Mouse (Mus musculus): Measurements from ENCODE around the gene Abca12. TPM values are rescaled to one million over a fixed set of nuclear protein-coding genes. Genes with fewer than 3 reads are reported as not detected.

Abca12 gene
- polyA plus RNA-seq, 1 experiment from 2014 or later, result not detected

DNA sequence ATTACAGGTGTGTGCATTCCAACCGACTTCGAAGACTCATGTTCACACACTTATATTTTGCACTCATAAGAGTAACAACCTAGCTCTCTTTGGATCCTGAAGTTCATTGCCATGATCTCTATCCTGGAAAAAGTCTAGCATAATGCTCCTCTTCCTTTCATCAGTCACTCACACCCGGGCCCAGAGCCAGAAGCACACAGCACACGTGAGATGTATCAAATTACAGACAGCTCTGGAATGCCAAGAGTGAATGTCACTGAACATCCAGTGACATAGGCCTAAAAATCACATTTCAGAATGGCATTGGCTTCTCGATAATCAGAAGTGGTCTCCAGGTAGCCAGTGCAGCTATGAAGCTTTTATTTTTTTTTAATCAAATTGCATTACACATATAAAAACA is 137.8 kb downstream of the Abca12 start:
- ChIA-PET CTCF (interaction anchor here (1.4 kb wide), 1 partner anchor 13 kb away, joined by 3 read pairs; no protein-coding TSS in a partner anchor), POLR2A (no interaction called here)
- in situ Hi-C loops (cut with MboI; ENCODE audit: low pct_unique_long_range_greater_than_20kb), result no loop called here
- peaks cover 20% of the 10 kb centered on the region for H3K27me3 ChIP-seq
- ATAC-seq (no peak), DNase-seq (ENCODE audit: low read depth, low spot score) (no peak)
- no peak for TF ChIP-seq CTCF (IDR thresholded peaks at IDR 0.05)

DNA sequence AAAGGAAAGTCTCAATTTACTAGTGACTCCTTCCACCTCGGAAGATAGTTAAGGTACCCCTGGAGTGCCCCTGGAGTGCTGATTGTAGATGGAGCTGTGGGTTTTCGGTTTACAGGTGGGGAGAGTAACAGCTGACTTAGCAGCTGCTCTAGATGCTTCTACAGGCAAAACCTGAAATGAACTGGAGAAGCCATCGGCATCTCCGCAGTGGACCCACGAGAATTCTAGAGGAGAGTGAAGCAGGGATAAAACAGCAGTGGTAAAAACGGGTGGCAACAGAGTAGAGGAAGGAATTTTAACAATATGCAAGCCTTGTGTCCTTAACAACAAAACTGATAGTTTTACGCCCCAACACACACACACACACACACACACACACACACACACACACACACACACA is 142.2 kb downstream of the Abca12 start:
- peaks cover 14% of the 10 kb centered on the region for H3K27me3 ChIP-seq
- in situ Hi-C loops (cut with MboI; ENCODE audit: low pct_unique_long_range_greater_than_20kb), result no loop called here
- POLR2A ChIA-PET, result no interaction called here
- no peak for TF ChIP-seq CTCF (IDR thresholded peaks at IDR 0.05)
- DNase-seq (ENCODE audit: low read depth, low spot score) (no peak), ATAC-seq (no peak)
- CTCF ChIA-PET, result no interaction called here

DNA sequence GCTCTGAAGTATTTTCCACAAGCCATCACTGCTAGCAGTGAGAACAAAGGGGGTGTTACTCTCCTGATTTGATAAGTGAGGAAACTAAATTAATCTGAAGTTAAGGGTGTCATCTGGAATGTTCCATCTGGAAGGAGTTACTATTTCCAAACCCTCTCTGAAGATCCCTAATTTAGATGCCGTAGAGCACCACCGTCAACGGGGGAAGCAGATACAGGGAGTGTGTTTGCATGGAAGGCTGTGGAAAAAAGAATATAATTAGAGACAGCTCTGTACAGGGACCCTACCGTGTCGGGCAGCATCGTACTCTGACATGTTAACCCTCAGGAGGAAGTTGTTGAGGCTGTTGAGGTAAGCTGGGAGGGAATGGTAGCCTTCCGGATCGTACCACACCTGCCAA is 142.6 kb downstream of the Abca12 start:
- ChIA-PET CTCF (no interaction called here), POLR2A (no interaction called here)
- H3K27me3 ChIP-seq, result peaks cover 14% of the 10 kb centered on the region
- ATAC-seq (no peak), DNase-seq (ENCODE audit: low read depth, low spot score) (no peak)
- TF ChIP-seq CTCF (IDR thresholded peaks at IDR 0.05), result no peak
- in situ Hi-C loops (cut with MboI; ENCODE audit: low pct_unique_long_range_greater_than_20kb), result no loop called here

DNA sequence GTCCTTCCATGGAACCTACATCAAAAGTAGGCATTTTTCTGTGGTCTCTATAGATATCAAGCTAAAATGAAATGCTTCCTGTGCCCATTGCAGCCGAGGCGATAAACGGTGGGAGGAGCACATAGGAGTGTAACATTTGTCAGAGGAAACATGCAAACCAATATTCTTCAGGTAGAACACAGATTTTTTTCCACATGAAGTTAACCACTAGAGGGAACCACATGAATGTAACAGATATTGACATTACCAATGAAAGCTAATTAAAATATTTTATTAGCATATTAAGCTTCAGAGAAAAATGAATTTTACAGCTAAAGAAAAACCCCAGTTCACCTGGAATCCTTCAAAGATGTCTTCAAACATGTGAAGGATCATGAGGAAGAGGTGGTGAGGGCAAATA is 144.6 kb downstream of the Abca12 start:
- CTCF ChIA-PET, result interaction anchor here (2.3 kb wide), 1 partner anchor 24 kb away, joined by 6 read pairs; no protein-coding TSS in a partner anchor
- in situ Hi-C loops (cut with MboI; ENCODE audit: low pct_unique_long_range_greater_than_20kb), result no loop called here

DNA sequence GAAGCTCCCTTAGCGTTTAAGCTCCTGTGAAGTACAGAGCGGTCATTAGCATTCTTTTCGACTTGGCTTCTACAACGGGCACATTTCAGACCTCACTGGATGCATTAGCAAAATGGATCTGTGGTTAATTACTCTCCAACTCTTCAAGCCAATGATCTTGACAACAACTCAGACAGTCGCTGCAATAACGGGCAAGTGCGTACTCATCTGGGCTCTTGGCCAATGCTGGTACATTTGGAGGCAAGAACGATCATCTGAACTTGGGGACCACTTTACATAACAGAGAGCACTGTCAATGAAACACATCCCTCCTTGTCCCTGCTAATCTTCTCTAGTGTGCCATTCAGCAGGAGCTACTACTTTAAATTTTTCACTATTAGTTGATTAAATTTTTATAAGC is 148.1 kb downstream of the Abca12 start:
- ATAC-seq, result no peak
- no peak for DNase-seq (ENCODE audit: low read depth, low spot score)
- H3K27me3 ChIP-seq, result peaks cover 3% of the 10 kb centered on the region
- ChIA-PET POLR2A (no interaction called here), CTCF (no interaction called here)
- in situ Hi-C loops (cut with MboI; ENCODE audit: low pct_unique_long_range_greater_than_20kb), result no loop called here
- no peak for TF ChIP-seq CTCF (IDR thresholded peaks at IDR 0.05)

More for the DNA sequence above, 144.6 kb downstream of the Abca12 start:
- POLR2A ChIA-PET, result no interaction called here
- peaks cover 6% of the 10 kb centered on the region for H3K27me3 ChIP-seq
- DNase-seq (ENCODE audit: low read depth, low spot score) (no peak), ATAC-seq (no peak)
- peak; percentile 16 for TF ChIP-seq CTCF (IDR thresholded peaks at IDR 0.05)

DNA sequence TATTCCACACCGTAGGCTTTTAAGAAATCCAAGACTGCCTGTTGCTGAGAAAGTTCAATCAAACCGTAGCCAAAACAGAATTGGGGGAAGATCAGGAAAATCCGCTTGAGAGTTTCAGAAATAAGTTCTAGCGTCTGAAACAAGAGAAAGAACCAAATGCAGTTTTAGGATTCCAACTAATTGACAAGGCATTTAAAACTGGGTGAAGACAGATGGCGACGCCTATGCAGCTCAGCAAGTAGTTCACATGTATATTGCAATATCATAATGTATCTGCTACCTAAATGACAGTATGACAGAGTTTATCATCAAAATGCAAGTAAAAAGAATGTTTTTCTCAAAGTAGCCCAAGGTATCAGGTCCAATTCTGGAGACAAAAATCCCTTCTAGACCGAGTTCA is 151.2 kb downstream of the Abca12 start:
- peaks cover 3% of the 10 kb centered on the region for H3K27me3 ChIP-seq
- CTCF ChIA-PET, result no interaction called here
- no peak for ATAC-seq
- no peak for DNase-seq (ENCODE audit: low read depth, low spot score)
- TF ChIP-seq CTCF (IDR thresholded peaks at IDR 0.05), result no peak
- POLR2A ChIA-PET, result no interaction called here
- in situ Hi-C loops (cut with MboI; ENCODE audit: low pct_unique_long_range_greater_than_20kb), result no loop called here

DNA sequence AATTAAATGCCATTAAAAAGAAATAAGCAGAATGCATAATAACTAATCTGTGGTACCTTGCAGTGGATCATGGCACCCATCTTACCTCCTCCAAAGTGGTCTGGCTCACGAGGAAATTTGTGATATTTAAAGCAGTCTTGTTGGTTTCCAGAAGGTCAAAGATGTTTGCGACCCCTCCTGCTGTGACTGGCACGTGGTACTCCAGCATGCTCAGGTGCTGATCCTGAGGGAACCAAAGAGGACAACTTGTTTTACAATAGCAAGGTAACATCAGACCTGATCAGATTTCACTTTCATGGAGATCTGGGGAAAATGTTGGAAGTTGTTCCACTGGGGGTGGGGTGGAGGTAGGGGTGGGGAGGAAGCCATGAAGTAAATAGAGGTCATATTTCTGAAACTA is 170.1 kb downstream of the Abca12 start:
- no peak for TF ChIP-seq CTCF (IDR thresholded peaks at IDR 0.05)
- ATAC-seq (no peak), DNase-seq (ENCODE audit: low read depth, low spot score) (no peak)
- POLR2A ChIA-PET, result no interaction called here
- H3K27me3 ChIP-seq, result peaks cover 12% of the 10 kb centered on the region
- in situ Hi-C loops (cut with MboI; ENCODE audit: low pct_unique_long_range_greater_than_20kb), result no loop called here
- CTCF ChIA-PET, result interaction anchor here (1.7 kb wide), 1 partner anchor 13 kb away, joined by 3 read pairs; no protein-coding TSS in a partner anchor

DNA sequence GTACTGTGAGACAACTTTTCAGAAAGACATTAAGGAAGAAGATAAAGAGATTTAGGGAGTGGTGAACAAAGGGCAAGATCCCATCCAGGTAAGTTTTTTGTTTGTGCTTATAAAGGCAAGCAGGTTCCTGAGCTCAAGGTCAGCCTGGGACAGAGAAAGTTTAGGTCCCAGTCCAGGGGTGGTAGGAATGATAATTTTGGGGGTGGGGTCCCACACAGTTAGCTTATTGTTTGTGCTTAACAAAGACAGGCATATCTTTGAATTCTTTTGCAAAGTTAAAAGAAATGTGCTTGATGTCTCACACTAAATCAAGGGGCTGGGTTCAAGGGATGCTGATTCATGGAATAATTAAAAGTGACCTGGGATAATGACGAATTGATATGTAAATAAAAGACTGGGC is 173.3 kb downstream of the Abca12 start:
- in situ Hi-C loops (cut with MboI; ENCODE audit: low pct_unique_long_range_greater_than_20kb), result no loop called here
- peaks cover 12% of the 10 kb centered on the region for H3K27me3 ChIP-seq
- CTCF ChIA-PET, result no interaction called here
- DNase-seq (ENCODE audit: low read depth, low spot score) (no peak), ATAC-seq (no peak)
- POLR2A ChIA-PET, result no interaction called here
- no peak for TF ChIP-seq CTCF (IDR thresholded peaks at IDR 0.05)

DNA sequence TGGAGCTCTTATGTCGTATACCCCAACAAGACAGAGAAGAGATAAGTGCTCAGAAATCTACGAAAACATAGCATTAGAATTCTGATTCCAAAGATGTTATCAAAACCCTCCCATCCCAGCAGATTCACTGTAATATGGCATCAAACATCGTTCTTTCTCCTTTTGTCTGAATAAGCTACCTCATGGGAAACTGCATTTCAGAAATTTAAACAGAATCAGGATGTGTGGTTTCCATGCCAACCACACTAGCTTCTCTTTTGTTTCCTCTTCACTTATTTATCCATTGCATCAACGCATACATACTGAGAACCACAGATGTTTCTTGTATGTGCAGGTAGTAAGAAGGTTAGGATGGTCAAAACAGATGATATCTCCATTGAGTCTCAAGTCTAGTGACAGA is 175.1 kb downstream of the Abca12 start:
- CTCF ChIA-PET, result no interaction called here
- in situ Hi-C loops (cut with MboI; ENCODE audit: low pct_unique_long_range_greater_than_20kb), result no loop called here
- DNase-seq (ENCODE audit: low read depth, low spot score) (no peak), ATAC-seq (no peak)
- POLR2A ChIA-PET, result no interaction called here
- H3K27me3 ChIP-seq, result peaks cover 9% of the 10 kb centered on the region
- TF ChIP-seq CTCF (IDR thresholded peaks at IDR 0.05), result no peak

DNA sequence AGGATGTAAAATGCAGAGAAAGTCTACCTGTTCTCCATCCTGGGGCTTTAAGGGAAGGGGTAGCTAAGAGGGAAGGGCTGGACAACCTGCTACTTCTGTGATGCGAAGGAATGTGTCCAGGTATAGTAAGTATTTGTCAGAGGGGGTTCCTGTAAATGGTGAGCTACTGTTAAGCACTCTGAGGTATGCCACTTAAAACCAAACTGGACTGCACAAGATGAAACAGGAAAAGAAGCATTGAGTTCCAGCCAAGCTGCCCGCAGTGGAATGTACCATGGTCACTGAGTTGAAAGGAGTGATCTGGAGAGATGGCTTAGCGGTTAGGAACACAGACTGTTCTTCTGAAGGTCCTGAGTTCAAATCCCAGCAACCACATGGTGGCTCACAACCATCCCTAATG is 179.4 kb downstream of the Abca12 start:
- ChIA-PET POLR2A (no interaction called here), CTCF (no interaction called here)
- in situ Hi-C loops (cut with MboI; ENCODE audit: low pct_unique_long_range_greater_than_20kb), result no loop called here
- no peak for TF ChIP-seq CTCF (IDR thresholded peaks at IDR 0.05)
- H3K27me3 ChIP-seq, result no peaks in the 10 kb centered on the region
- DNase-seq (ENCODE audit: low read depth, low spot score) (no peak), ATAC-seq (no peak)

DNA sequence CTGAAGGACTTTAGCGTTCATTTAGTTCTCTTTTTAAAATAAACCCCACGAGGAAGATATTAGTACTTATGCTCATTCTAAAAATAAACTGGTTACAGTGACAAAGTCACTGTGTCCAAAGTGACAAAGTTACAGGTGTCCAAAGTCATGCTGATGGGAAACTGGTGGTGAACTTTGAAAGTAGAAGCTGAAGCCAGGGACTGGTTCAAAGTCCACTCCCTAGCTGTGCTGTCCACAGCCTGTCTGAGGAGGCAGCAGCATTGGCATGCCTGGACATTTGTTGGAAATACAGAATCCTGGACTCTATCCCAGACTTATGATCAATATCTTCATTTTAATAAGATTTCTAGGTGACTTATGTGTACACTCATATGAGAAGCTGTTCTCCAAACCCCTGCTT is 183.5 kb downstream of the Abca12 start:
- POLR2A ChIA-PET, result no interaction called here
- ATAC-seq, result no peak

DNA sequence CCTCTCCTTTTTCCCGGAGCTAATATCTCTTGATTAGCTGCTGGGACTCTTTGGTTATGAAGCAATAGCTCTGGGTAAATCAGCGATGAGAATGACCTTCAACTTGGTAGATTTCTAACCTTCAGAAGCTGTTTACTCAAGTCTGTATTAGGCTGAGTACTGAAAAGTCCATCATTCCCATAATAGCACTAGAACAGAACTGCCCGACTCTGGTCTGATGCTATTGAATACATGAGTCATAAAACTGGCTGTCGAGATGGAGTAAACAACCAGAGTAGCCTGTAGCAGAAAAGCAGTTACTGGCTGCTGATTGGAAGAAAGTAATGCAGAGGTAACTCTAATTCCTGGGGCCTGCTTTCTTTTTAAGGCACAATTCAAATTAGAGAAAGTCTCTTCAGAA is 211.1 kb downstream of the Abca12 start:
- in situ Hi-C loops (cut with MboI; ENCODE audit: low pct_unique_long_range_greater_than_20kb), result no loop called here
- POLR2A ChIA-PET, result no interaction called here
- no peak for TF ChIP-seq CTCF (IDR thresholded peaks at IDR 0.05)

More for the DNA sequence above, 183.5 kb downstream of the Abca12 start:
- no peaks in the 10 kb centered on the region for H3K27me3 ChIP-seq
- CTCF ChIA-PET, result no interaction called here
- DNase-seq (ENCODE audit: low read depth, low spot score), result no peak
- in situ Hi-C loops (cut with MboI; ENCODE audit: low pct_unique_long_range_greater_than_20kb), result no loop called here
- no peak for TF ChIP-seq CTCF (IDR thresholded peaks at IDR 0.05)

More for the DNA sequence above, 211.1 kb downstream of the Abca12 start:
- CTCF ChIA-PET, result no interaction called here
- no peak for DNase-seq (ENCODE audit: low read depth, low spot score)
- ATAC-seq, result no peak
- peaks cover 4% of the 10 kb centered on the region for H3K27me3 ChIP-seq
